Mouse (Mus musculus): Measurements from ENCODE around the gene Cdc34.

GRCm38 (mm10) chr10:79716988-79717355 lies 35.0 kb downstream of the Cdc34 start:
- TF ChIP-seq CTCF (IDR thresholded peaks at IDR 0.05; ENCODE audit: low read depth) (no peak), EP300 (IDR thresholded peaks at IDR 0.05; ENCODE audit: low read depth) (no peak)
